Mouse (Mus musculus) CH12.LX (cell line): ENCODE data around the gene Gm30083.

Experiments used
- BHLHE40 ChIP-seq: IDR thresholded peaks from 2 replicates; pipeline ENCODE4 v1.6.1; 2011; ENCODE audit warnings: mild to moderate bottlenecking, low read depth, low read length, improper control_type of control experiment
- CTCF ChIP-seq, 2 experiments: IDR thresholded peaks in 1 of 2; conservative IDR thresholded peaks in 1 of 2; 2 replicates each; pipeline ENCODE4 v1.5.1; 2011 to 2012; ENCODE audit warnings: low read depth in 2 of 2, low read length in 2 of 2, improper control_type of control experiment in 1 of 2, inconsistent platforms in 1 of 2, mild to moderate bottlenecking in 1 of 2, moderate library complexity in 1 of 2
- ELF1 ChIP-seq: IDR thresholded peaks from 2 replicates; pipeline ENCODE4 v1.6.1; 2014; ENCODE audit warnings: low read depth, mild to moderate bottlenecking, inconsistent platforms, low read length, improper control_type of control experiment
- EP300 ChIP-seq: IDR thresholded peaks from 2 replicates; pipeline ENCODE4 v1.6.1; 2011; ENCODE audit warnings: low read length, improper control_type of control experiment
- ETS1 ChIP-seq: conservative IDR thresholded peaks from 2 replicates; pipeline ENCODE4 v1.6.1; 2012; ENCODE audit warnings: low read depth, mild to moderate bottlenecking, inconsistent platforms, low read length, improper control_type of control experiment, moderate library complexity
- HCFC1 ChIP-seq: IDR thresholded peaks from 2 replicates; pipeline ENCODE4 v1.6.1; 2012; ENCODE audit warnings: low read depth, mild to moderate bottlenecking, inconsistent platforms, low read length, improper control_type of control experiment
- JUND ChIP-seq: conservative IDR thresholded peaks from 2 replicates; pipeline ENCODE4 v1.6.1; 2011; ENCODE audit warnings: low read depth, low read length, improper control_type of control experiment
- POLR2A ChIP-seq: IDR thresholded peaks from 2 replicates; pipeline ENCODE4 v1.6.1; 2011; ENCODE audit warnings: low read depth, mild to moderate bottlenecking, improper control_type of control experiment, low read length
- RCOR1 ChIP-seq: conservative IDR thresholded peaks from 2 replicates; pipeline ENCODE4 v1.6.1; 2012; ENCODE audit warnings: low read depth, mild to moderate bottlenecking, inconsistent platforms, low read length, improper control_type of control experiment
- UBTF ChIP-seq: IDR thresholded peaks from 2 replicates; pipeline ENCODE4 v1.6.1; 2012; ENCODE audit warnings: low read depth, mild to moderate bottlenecking, inconsistent platforms, low read length, improper control_type of control experiment, moderate library complexity
- USF1 ChIP-seq: IDR thresholded peaks from 2 replicates; pipeline ENCODE4 v1.6.1; 2014; ENCODE audit warnings: low read depth, mild to moderate bottlenecking, inconsistent platforms, low read length, improper control_type of control experiment
- ZC3H11A ChIP-seq: IDR thresholded peaks from 2 replicates; pipeline ENCODE4 v1.6.1; 2012; ENCODE audit warnings: low read depth, mild to moderate bottlenecking, inconsistent platforms, low read length, improper control_type of control experiment
- ZKSCAN1 ChIP-seq: IDR thresholded peaks from 2 replicates; pipeline ENCODE4 v1.6.1; 2012; ENCODE audit warnings: low read depth, inconsistent platforms, low read length, improper control_type of control experiment, borderline replicate concordance
- ZMIZ1 ChIP-seq: IDR thresholded peaks from 2 replicates; pipeline ENCODE4 v1.6.1; 2012; ENCODE audit warnings: low read depth, mild to moderate bottlenecking, inconsistent platforms, low read length, improper control_type of control experiment

DNA sequence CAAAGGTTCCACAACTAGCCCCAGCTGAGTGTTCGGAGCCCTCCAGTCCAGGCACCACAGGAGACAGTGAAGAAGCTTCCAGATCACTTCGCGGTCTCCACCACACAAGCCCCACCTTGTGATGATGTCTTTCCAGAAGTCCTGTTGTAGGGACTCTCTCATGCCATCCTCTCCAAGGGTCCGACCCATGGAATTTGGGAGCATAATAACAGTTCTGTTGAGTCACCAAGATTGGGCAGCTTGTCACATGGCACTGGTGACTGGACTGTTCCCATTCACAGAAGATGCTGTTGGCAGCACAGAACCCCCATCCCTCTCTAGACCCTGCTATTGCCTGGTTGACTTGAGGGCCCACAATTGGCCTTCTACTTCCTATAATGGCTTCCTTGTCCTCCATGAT is 1.4 kb upstream of the Gm30083 start, which contains the start of gene Gm5460:
- TF ChIP-seq CTCF (conservative IDR thresholded peaks at IDR 0.05 in 1 of 2, IDR thresholded peaks at IDR 0.05 in 1 of 2; ENCODE audit: low read depth in 2 of 2, low read length in 2 of 2) = no peak
- no peak for TF ChIP-seq HCFC1
- no peak for TF ChIP-seq ELF1
- no peak for TF ChIP-seq BHLHE40
- TF ChIP-seq ETS1 = no peak
- TF ChIP-seq JUND = no peak
- no peak for TF ChIP-seq ZMIZ1
- TF ChIP-seq POLR2A = no peak
- no peak for TF ChIP-seq ZC3H11A
- TF ChIP-seq RCOR1 = no peak
- no peak for TF ChIP-seq ZKSCAN1
- TF ChIP-seq UBTF = no peak
- TF ChIP-seq USF1 = no peak
- no peak for TF ChIP-seq EP300
